Mouse (Mus musculus): ENCODE results near the gene Msh3. TPM values are rescaled to one million over a fixed set of nuclear protein-coding genes. Genes with fewer than 3 reads are reported as not detected.
"Not testable (repeated sequence)": the region's sequence is repeated elsewhere in the genome, so short reads cannot be mapped to it uniquely, and the experiment has no call there.

Gene Msh3
- 23.8 and 27.5 TPM in 2 replicates for polyA plus RNA-seq (2014; fragmentation: Nextera tagmentation; extraction: Ambion mirVana)

GRCm38 (mm10) chr13:92354456-92355271 is at the start of gene Msh3, which contains the start of gene Dhfr:
Gene Msh3 (minus strand): TSS chr13:92355003.
Gene Dhfr (plus strand): TSS chr13:92354726.
- ATAC-seq (ENCODE audit: low FRiP score, low TSS enrichment) (peak; percentile 99), DNase-seq (peak; percentile 100)
- H3K4me1 ChIP-seq (ENCODE audit: control insufficient read depth, insufficient read depth, low read length) = peaks cover 9% of the 10 kb centered on the region
- H3K36me3 ChIP-seq (ENCODE audit: control insufficient read depth, insufficient read depth, low read length) = no peaks in the 10 kb centered on the region
- WGBS = under 1% methylated on average over 76 of the region's 76 CpGs
- H3K9ac ChIP-seq (replicated peaks; ENCODE audit: low read length) = peak within 1 kb of the TSS; percentile 66
- peak within 1 kb of the TSS; percentile 66 for H3K4me3 ChIP-seq (replicated peaks; ENCODE audit: low read depth, low read length)
- H3K4me2 ChIP-seq (ENCODE audit: low read length) = peak within 1 kb of the TSS; percentile 88
- no peaks in the 10 kb centered on the region for H3K27me3 ChIP-seq (ENCODE audit: control insufficient read depth, insufficient read depth, low read length)
- H3K27ac ChIP-seq (replicated peaks; ENCODE audit: low read depth, low read length) = peak within 1 kb of the TSS; percentile 87
- H3K9me3 ChIP-seq (ENCODE audit: control insufficient read depth, low read length) = no peaks in the 10 kb centered on the region

- no peak for ATAC-seq (ENCODE audit: low FRiP score, low TSS enrichment)
- no peak overlapping the region for H3K4me3 ChIP-seq (replicated peaks; ENCODE audit: low read depth, low read length)
- no peak overlapping the region for H3K9ac ChIP-seq (replicated peaks; ENCODE audit: low read length)
- H3K27ac ChIP-seq (replicated peaks; ENCODE audit: low read depth, low read length) = no peak overlapping the region
- no peaks in the 10 kb centered on the region for H3K27me3 ChIP-seq (ENCODE audit: control insufficient read depth, insufficient read depth, low read length)
- DNase-seq = no peak
- H3K4me1 ChIP-seq (ENCODE audit: control insufficient read depth, insufficient read depth, low read length) = no peaks in the 10 kb centered on the region
- H3K36me3 ChIP-seq (ENCODE audit: control insufficient read depth, insufficient read depth, low read length) = no peaks in the 10 kb centered on the region
- no peaks in the 10 kb centered on the region for H3K9me3 ChIP-seq (ENCODE audit: control insufficient read depth, low read length)
- no peak overlapping the region for H3K4me2 ChIP-seq (ENCODE audit: low read length)
- WGBS = 82% methylated on average over 3 of the region's 3 CpGs
These were observed 48.7 kb upstream of the Msh3 start for GRCm38 (mm10) chr13:92403496-92403895.

GRCm38 (mm10) chr13:92402063-92402462 is 47.3 kb upstream of the Msh3 start:
- H3K27me3 ChIP-seq (ENCODE audit: control insufficient read depth, insufficient read depth, low read length) = no peaks in the 10 kb centered on the region
- H3K4me2 ChIP-seq (ENCODE audit: low read length) = no peak overlapping the region
- no peaks in the 10 kb centered on the region for H3K9me3 ChIP-seq (ENCODE audit: control insufficient read depth, low read length)
- no peak overlapping the region for H3K4me3 ChIP-seq (replicated peaks; ENCODE audit: low read depth, low read length)
- 56% methylated on average over 2 of the region's 2 CpGs for WGBS
- DNase-seq (no peak), ATAC-seq (ENCODE audit: low FRiP score, low TSS enrichment) (no peak; the same call in 1 of the 2 replicates)
- no peak overlapping the region for H3K9ac ChIP-seq (replicated peaks; ENCODE audit: low read length)
- H3K36me3 ChIP-seq (ENCODE audit: control insufficient read depth, insufficient read depth, low read length) = no peaks in the 10 kb centered on the region
- no peak overlapping the region for H3K27ac ChIP-seq (replicated peaks; ENCODE audit: low read depth, low read length)
- H3K4me1 ChIP-seq (ENCODE audit: control insufficient read depth, insufficient read depth, low read length) = no peaks in the 10 kb centered on the region

- WGBS = 65% methylated on average over 11 of the region's 11 CpGs
- H3K4me3 ChIP-seq (replicated peaks; ENCODE audit: low read depth, low read length) = no peak overlapping the region
- no peak overlapping the region for H3K4me2 ChIP-seq (ENCODE audit: low read length)
- H3K36me3 ChIP-seq (ENCODE audit: control insufficient read depth, insufficient read depth, low read length) = no peaks in the 10 kb centered on the region
- no peak overlapping the region for H3K9ac ChIP-seq (replicated peaks; ENCODE audit: low read length)
- no peaks in the 10 kb centered on the region for H3K9me3 ChIP-seq (ENCODE audit: control insufficient read depth, low read length)
- H3K27me3 ChIP-seq (ENCODE audit: control insufficient read depth, insufficient read depth, low read length) = no peaks in the 10 kb centered on the region
- DNase-seq (no peak), ATAC-seq (ENCODE audit: low FRiP score, low TSS enrichment) (no peak)
- H3K27ac ChIP-seq (replicated peaks; ENCODE audit: low read depth, low read length) = no peak overlapping the region
- H3K4me1 ChIP-seq (ENCODE audit: control insufficient read depth, insufficient read depth, low read length) = no peaks in the 10 kb centered on the region
These were observed 43.9 kb upstream of the Msh3 start for GRCm38 (mm10) chr13:92398491-92399384.

- H3K27ac ChIP-seq (replicated peaks; ENCODE audit: low read depth, low read length) = no peak overlapping the region
- no peaks in the 10 kb centered on the region for H3K27me3 ChIP-seq (ENCODE audit: control insufficient read depth, insufficient read depth, low read length)
- ATAC-seq (ENCODE audit: low FRiP score, low TSS enrichment) = no peak
- no peak overlapping the region for H3K4me3 ChIP-seq (replicated peaks; ENCODE audit: low read depth, low read length)
- no peak overlapping the region for H3K4me2 ChIP-seq (ENCODE audit: low read length)
- WGBS = 84% methylated on average over 12 of the region's 12 CpGs
- peak; percentile 27 for DNase-seq
- no peaks in the 10 kb centered on the region for H3K9me3 ChIP-seq (ENCODE audit: control insufficient read depth, low read length)
- H3K9ac ChIP-seq (replicated peaks; ENCODE audit: low read length) = no peak overlapping the region
- H3K36me3 ChIP-seq (ENCODE audit: control insufficient read depth, insufficient read depth, low read length) = no peaks in the 10 kb centered on the region
- no peaks in the 10 kb centered on the region for H3K4me1 ChIP-seq (ENCODE audit: control insufficient read depth, insufficient read depth, low read length)
These were observed 38.4 kb upstream of the Msh3 start for GRCm38 (mm10) chr13:92393047-92393661.

GRCm38 (mm10) chr13:92387367-92387766 is 32.6 kb upstream of the Msh3 start:
- DNase-seq (no peak), ATAC-seq (ENCODE audit: low FRiP score, low TSS enrichment) (no peak)
- 88% methylated on average over 3 of the region's 3 CpGs for WGBS
- Histone ChIP-seq H3K36me3 (ENCODE audit: control insufficient read depth, insufficient read depth, low read length) (no peaks in the 10 kb centered on the region), H3K9ac (replicated peaks; ENCODE audit: low read length) (no peak overlapping the region), H3K9me3 (ENCODE audit: control insufficient read depth, low read length) (no peaks in the 10 kb centered on the region), H3K4me2 (ENCODE audit: low read length) (no peak overlapping the region), H3K27me3 (ENCODE audit: control insufficient read depth, insufficient read depth, low read length) (no peaks in the 10 kb centered on the region), H3K27ac (replicated peaks; ENCODE audit: low read depth, low read length) (no peak overlapping the region), H3K4me1 (ENCODE audit: control insufficient read depth, insufficient read depth, low read length) (no peaks in the 10 kb centered on the region), H3K4me3 (replicated peaks; ENCODE audit: low read depth, low read length) (no peak overlapping the region)

GRCm38 (mm10) chr13:92371466-92371865 is 16.7 kb upstream of the Msh3 start:
- WGBS = 98% methylated on average over 6 of the region's 6 CpGs
- H3K9ac ChIP-seq (replicated peaks; ENCODE audit: low read length); DNase-seq; H3K4me3 ChIP-seq (replicated peaks; ENCODE audit: low read depth, low read length); H3K27me3 ChIP-seq (ENCODE audit: control insufficient read depth, insufficient read depth, low read length); H3K4me1 ChIP-seq (ENCODE audit: control insufficient read depth, insufficient read depth, low read length); H3K4me2 ChIP-seq (ENCODE audit: low read length); H3K9me3 ChIP-seq (ENCODE audit: control insufficient read depth, low read length); H3K27ac ChIP-seq (replicated peaks; ENCODE audit: low read depth, low read length); ATAC-seq (ENCODE audit: low FRiP score, low TSS enrichment); H3K36me3 ChIP-seq (ENCODE audit: control insufficient read depth, insufficient read depth, low read length): not testable (repeated sequence)

GRCm38 (mm10) chr13:92370811-92371210 is 16.0 kb upstream of the Msh3 start:
- DNase-seq (no peak), ATAC-seq (ENCODE audit: low FRiP score, low TSS enrichment) (no peak)
- no peak overlapping the region for H3K4me3 ChIP-seq (replicated peaks; ENCODE audit: low read depth, low read length)
- 0 out of 2 replicates have a peak, but pooled peaks cover 7% of the 10 kb centered on the region for H3K36me3 ChIP-seq (ENCODE audit: control insufficient read depth, insufficient read depth, low read length)
- H3K27me3 ChIP-seq (ENCODE audit: control insufficient read depth, insufficient read depth, low read length) = no peaks in the 10 kb centered on the region
- H3K4me2 ChIP-seq (ENCODE audit: low read length) = no peak overlapping the region
- no peaks in the 10 kb centered on the region for H3K9me3 ChIP-seq (ENCODE audit: control insufficient read depth, low read length)
- H3K27ac ChIP-seq (replicated peaks; ENCODE audit: low read depth, low read length) = no peak overlapping the region
- no peaks in the 10 kb centered on the region for H3K4me1 ChIP-seq (ENCODE audit: control insufficient read depth, insufficient read depth, low read length)
- H3K9ac ChIP-seq (replicated peaks; ENCODE audit: low read length) = no peak overlapping the region
- 92% methylated on average over 3 of the region's 3 CpGs for WGBS
